Mouse (Mus musculus): ENCODE data around the gene Bcas1. TPM values are rescaled to one million over a fixed set of nuclear protein-coding genes. Genes with fewer than 3 reads are reported as not detected.

Gene Bcas1
- total RNA-seq (2023), result 0.41 and 0.43 TPM in 2 replicates

GRCm38 (mm10) chr2:170427704-170428103, at the start of gene Bcas1:
Gene Bcas1 (minus strand): TSS chr2:170427845.

Other genes starting within 250 kb of the Bcas1 start
- 13.2 and 14.2 TPM in 2 replicates for gene Pfdn4, start 68.6 kb upstream of the Bcas1 start, total RNA-seq (2023)
- not detected in 2 replicates for gene Cyp24a1, start 69.3 kb upstream of the Bcas1 start, total RNA-seq (2023)
- not detected in 2 replicates for gene 4930470P17Rik, start 174.2 kb upstream of the Bcas1 start, total RNA-seq (2023)

Data from neutrophil, adult 65 days (primary cell).